Mouse (Mus musculus): Measurements from ENCODE around the gene Adh6b. TPM values are rescaled to one million over a fixed set of nuclear protein-coding genes. Genes with fewer than 3 reads are reported as not detected.
"Not testable (repeated sequence)": the region's sequence is repeated elsewhere in the genome, so short reads cannot be mapped to it uniquely, and the experiment has no call there.

The Adh6b gene
- polyA plus RNA-seq, 1 experiment from 2014 or later: 0.43 TPM

DNA sequence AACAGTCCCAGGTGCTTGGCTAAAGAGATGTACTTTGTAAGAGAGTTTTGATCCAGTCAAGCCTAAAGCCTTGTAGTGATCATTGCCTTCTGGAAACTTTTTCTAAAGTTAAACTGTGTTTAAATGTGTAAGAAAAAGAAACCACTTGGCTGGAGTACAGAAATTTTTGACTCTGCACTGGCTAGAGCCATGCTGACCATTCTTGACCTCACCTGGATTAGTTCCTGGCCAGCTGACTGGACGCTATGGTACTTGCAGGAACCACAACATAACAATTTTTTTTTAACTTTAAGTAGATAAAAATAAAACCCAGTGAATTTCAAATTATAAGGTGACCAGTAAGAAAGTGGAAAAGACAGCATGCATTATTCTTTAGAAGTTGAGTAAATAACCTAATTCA is 28.0 kb downstream of the Adh6b start:
- no peak overlapping the region for H3K4me3 ChIP-seq (replicated peaks)
- no peak overlapping the region for H3K4me2 ChIP-seq
- H3K27me3 ChIP-seq: no peaks in the 10 kb centered on the region
- no peaks in the 10 kb centered on the region for H3K36me3 ChIP-seq
- H3K4me1 ChIP-seq: no peaks in the 10 kb centered on the region
- H3K27ac ChIP-seq: no peak overlapping the region
- no peaks in the 10 kb centered on the region for H3K9me3 ChIP-seq (replicated peaks)
- no peak overlapping the region for H3K9ac ChIP-seq
- no peak for ATAC-seq (replicated peaks; ENCODE audit: low FRiP score)
- WGBS: 75% methylated on average over 1 of the region's 1 CpGs

DNA sequence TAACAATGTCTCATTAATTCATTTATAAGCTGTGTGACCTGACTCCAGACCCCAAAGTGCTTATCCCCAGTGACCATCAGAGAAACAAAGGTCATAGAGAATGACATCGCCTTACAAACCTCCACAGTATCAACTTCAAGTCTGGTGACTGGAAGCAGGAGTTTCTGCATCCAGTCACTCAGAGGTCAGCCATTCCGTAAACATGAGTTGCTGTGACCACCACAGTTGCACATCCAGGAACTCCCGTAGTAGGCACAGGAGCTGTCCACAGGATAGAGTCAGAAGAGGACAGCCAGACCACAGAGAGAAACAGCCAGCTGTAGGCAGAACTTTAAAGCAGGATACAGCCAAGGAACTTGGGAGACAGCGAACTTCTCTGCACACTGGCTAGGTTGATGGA is 28.7 kb downstream of the Adh6b start:
- not testable (repeated sequence) for H3K4me2 ChIP-seq; H3K27ac ChIP-seq; H3K4me1 ChIP-seq; ATAC-seq (replicated peaks; ENCODE audit: low FRiP score); H3K27me3 ChIP-seq; H3K9me3 ChIP-seq (replicated peaks); H3K9ac ChIP-seq; H3K36me3 ChIP-seq; H3K4me3 ChIP-seq (replicated peaks)
- 61% methylated on average over 4 of the region's 4 CpGs for WGBS

DNA sequence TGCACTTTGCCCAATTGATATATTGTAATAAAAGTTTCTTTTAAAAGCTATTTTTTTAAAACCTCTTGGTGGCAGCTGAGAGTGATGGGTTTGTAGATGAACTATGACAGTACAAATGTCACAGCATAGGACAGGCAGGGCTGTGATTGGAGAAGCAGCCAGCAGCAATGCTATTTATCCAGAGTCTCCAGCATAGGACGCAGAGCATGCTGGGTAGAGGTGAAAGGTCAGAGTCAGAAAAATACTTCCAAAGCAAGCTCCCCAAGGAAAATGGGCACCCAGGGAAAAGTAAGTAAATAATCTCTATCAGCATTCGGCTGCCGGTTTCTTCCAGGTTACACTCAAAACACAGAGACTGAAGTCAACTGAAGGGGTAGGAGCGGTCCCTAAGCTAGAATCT is 32.3 kb downstream of the Adh6b start:
- no peaks in the 10 kb centered on the region for H3K9me3 ChIP-seq (replicated peaks)
- H3K27ac ChIP-seq: no peak overlapping the region
- H3K36me3 ChIP-seq: no peaks in the 10 kb centered on the region
- no peak overlapping the region for H3K4me3 ChIP-seq (replicated peaks)
- 59% methylated on average over 4 of the region's 4 CpGs for WGBS
- no peaks in the 10 kb centered on the region for H3K27me3 ChIP-seq
- H3K4me1 ChIP-seq: no peaks in the 10 kb centered on the region
- no peak overlapping the region for H3K9ac ChIP-seq
- ATAC-seq (replicated peaks; ENCODE audit: low FRiP score): no peak
- H3K4me2 ChIP-seq: no peak overlapping the region

DNA sequence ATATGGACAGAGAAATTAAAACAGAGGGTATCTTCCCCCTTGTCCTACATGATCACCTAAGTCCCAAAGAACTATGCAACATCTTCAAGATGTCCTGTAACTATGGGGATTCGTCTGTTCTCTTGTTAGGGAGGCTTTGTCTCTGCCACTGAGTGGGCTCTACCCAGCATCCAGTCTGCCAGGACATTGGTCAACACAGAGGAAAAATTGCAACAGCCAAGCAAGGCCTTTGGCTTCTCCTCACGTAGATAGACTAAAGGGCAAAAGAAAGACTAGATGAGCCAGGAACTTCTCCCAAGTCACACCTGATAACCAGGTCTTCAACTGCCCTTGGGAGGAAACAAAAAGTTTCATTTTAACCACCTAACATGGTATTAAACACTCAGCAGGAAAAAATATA is 33.6 kb downstream of the Adh6b start:
- H3K27ac ChIP-seq: no peak overlapping the region
- no peaks in the 10 kb centered on the region for H3K4me1 ChIP-seq
- no peak overlapping the region for H3K9ac ChIP-seq
- no peak for ATAC-seq (replicated peaks; ENCODE audit: low FRiP score)
- H3K27me3 ChIP-seq: no peaks in the 10 kb centered on the region
- 84% methylated on average over 2 of the region's 2 CpGs for WGBS
- no peaks in the 10 kb centered on the region for H3K36me3 ChIP-seq
- H3K9me3 ChIP-seq (replicated peaks): no peaks in the 10 kb centered on the region
- H3K4me2 ChIP-seq: no peak overlapping the region
- H3K4me3 ChIP-seq (replicated peaks): no peak overlapping the region

DNA sequence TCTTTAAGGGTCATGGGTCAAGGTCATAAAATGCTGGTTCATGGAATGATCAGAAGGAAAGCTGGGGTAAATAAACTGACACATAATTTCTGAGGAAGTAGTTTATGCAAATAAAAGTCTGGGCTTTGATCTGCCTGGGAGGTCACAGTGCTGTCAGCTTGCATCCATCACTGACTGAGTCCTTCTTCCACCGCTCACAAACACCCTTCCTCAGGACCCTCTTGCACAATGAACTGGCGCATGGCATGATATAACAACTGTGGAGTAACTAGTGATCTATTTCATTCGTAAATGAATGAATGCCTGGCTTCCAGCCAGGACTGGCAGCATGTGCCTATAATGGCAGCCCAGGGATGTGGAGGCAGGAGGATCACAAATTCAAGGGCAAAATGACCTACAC is 39.6 kb downstream of the Adh6b start:
- Histone ChIP-seq H3K4me1 (0 out of 2 replicates have a peak, but pooled peaks cover 4% of the 10 kb centered on the region), H3K27ac (no peak overlapping the region), H3K4me3 (replicated peaks) (no peak overlapping the region), H3K9ac (no peak overlapping the region), H3K36me3 (no peaks in the 10 kb centered on the region), H3K4me2 (no peak overlapping the region), H3K9me3 (replicated peaks) (no peaks in the 10 kb centered on the region), H3K27me3 (no peaks in the 10 kb centered on the region)
- 0 out of 2 replicates have a peak, but pooled peaks have one; percentile 62 for ATAC-seq (replicated peaks; ENCODE audit: low FRiP score)
- WGBS: 15% methylated on average over 3 of the region's 3 CpGs

DNA sequence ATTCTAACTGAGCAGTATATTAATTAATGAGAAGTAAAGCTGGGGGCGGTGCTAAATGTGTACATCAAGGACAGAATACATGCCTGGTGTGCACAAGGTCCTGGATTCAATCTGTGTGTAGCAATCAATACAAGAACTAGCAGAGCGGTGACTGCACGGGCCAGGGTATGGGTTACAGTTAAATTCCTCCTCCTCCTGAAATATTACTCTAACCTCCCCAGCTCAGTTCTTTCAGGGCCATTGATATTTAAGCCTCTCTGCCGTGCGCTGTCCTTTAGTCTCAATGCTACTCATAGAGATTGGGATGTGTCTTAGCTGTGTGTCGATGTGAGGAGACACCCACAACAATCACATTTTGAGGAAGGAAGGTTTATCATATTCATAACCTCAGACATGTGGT is 45.6 kb downstream of the Adh6b start:
- 0 out of 2 replicates have a peak, but pooled peaks have one; percentile 29 for ATAC-seq (replicated peaks; ENCODE audit: low FRiP score)

DNA sequence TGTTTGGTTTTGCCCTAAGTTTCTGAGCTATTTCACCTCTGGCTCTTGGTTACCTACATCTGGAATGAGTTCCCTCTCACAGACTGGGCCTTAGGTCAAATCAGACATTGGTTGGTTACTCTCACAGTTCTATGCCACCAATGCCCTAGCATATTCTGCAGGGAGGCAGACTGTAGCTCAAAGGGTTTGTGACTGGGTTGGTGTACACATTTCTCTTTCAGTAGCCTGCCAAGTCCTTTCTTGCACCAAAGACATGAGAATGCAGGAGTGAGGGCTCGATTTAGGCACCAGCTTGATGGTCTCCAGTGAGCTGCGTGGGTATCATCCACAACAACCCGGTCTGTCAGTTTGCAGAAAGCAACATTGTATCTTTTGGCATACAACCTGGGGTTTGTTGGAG is 63.3 kb downstream of the Adh6b start:
- Histone ChIP-seq H3K36me3 (no peaks in the 10 kb centered on the region), H3K9ac (no peak overlapping the region), H3K4me2 (no peak overlapping the region), H3K27me3 (no peaks in the 10 kb centered on the region), H3K4me1 (peaks cover 7% of the 10 kb centered on the region; the same call in 1 of the 2 replicates), H3K27ac (no peak overlapping the region; the same call in 1 of the 2 replicates), H3K4me3 (replicated peaks) (no peak overlapping the region), H3K9me3 (replicated peaks) (no peaks in the 10 kb centered on the region)
- ATAC-seq (replicated peaks; ENCODE audit: low FRiP score): no peak
- WGBS: 73% methylated on average over 3 of the region's 3 CpGs

More for the DNA sequence above, 45.6 kb downstream of the Adh6b start:
- no peaks in the 10 kb centered on the region for H3K9me3 ChIP-seq (replicated peaks)
- no peak overlapping the region for H3K27ac ChIP-seq
- no peak overlapping the region for H3K4me3 ChIP-seq (replicated peaks)
- no peaks in the 10 kb centered on the region for H3K4me1 ChIP-seq
- H3K36me3 ChIP-seq: no peaks in the 10 kb centered on the region
- WGBS: 72% methylated on average over 6 of the region's 6 CpGs
- no peak overlapping the region for H3K4me2 ChIP-seq
- no peaks in the 10 kb centered on the region for H3K27me3 ChIP-seq
- H3K9ac ChIP-seq: no peak overlapping the region

DNA sequence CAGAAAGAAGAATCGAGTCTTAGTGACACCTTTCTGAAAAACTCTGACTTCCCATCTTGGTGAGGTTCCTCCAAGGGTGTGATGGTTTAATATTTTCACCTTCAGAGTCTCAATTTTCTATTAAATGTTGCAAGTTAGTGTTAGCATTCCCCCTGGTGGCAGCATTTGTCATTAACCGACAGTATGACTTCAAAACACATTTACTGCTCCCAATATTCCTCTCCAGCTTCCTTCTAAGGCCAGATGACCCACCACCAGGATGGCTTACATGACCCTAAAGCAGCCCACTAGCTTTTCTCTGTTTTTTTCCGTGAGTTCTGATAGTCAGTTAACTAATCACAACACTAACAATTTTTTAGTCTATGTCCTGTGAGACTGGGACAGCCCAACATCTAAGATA is 63.8 kb downstream of the Adh6b start:
- Histone ChIP-seq H3K27ac (0 out of 2 replicates have a peak overlapping the region, but pooled peaks have one; percentile 22), H3K36me3 (no peaks in the 10 kb centered on the region), H3K4me1 (peaks cover 7% of the 10 kb centered on the region; the same call in 1 of the 2 replicates), H3K4me2 (no peak overlapping the region), H3K27me3 (no peaks in the 10 kb centered on the region), H3K9ac (no peak overlapping the region), H3K4me3 (replicated peaks) (no peak overlapping the region), H3K9me3 (replicated peaks) (no peaks in the 10 kb centered on the region)
- ATAC-seq (replicated peaks; ENCODE audit: low FRiP score): no peak
- 47% methylated on average over 3 of the region's 3 CpGs for WGBS

DNA sequence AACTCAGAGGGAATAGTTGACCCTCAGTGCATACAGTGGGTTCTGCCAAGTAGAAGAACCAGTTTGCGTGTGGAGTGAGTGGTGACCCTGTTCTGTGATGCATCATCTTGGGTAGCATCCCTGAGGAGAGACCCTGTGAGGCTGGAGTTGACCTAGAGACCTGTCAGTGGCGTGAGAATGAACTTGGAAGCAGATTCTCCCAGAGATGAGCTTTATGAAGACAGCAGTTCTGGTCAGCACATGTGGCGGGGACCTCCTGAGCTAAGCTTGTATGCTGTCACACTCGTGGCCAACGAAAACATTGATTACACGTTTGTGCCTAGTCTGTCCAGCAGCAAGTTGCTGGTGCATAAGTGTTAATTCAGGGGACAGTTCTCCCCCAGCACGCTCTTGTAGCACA is 64.3 kb downstream of the Adh6b start:
- H3K27ac ChIP-seq: 0 out of 2 replicates have a peak overlapping the region, but pooled peaks have one; percentile 22
- no peaks in the 10 kb centered on the region for H3K9me3 ChIP-seq (replicated peaks)
- peaks cover 7% of the 10 kb centered on the region; the same call in 1 of the 2 replicates for H3K4me1 ChIP-seq
- no peaks in the 10 kb centered on the region for H3K36me3 ChIP-seq
- no peaks in the 10 kb centered on the region for H3K27me3 ChIP-seq
- WGBS: 67% methylated on average over 7 of the region's 7 CpGs
- no peak; the same call in 1 of the 2 replicates for ATAC-seq (replicated peaks; ENCODE audit: low FRiP score)
- H3K9ac ChIP-seq: no peak overlapping the region
- no peak overlapping the region for H3K4me2 ChIP-seq
- H3K4me3 ChIP-seq (replicated peaks): no peak overlapping the region

DNA sequence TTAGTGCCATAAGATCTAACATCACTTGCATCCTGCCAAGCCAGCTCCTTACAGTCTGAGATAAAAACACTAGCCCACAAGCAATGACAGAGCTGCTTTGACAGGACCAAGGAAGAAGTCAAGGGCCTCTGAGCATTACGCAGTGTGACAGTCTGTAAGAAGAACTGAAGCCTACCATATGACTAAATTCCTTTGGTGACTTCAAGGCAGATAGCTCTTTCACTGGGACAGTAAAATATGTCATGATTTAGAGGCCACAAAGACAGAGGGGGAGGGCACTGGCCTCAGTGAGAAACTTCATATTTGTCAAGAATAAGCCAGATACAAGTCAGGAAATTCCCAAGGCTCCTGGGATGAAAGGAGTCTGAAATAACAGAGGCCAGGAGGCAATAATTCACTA is 66.3 kb downstream of the Adh6b start:
- Histone ChIP-seq H3K4me1 (peaks cover 15% of the 10 kb centered on the region), H3K4me3 (replicated peaks) (no peak overlapping the region), H3K4me2 (no peak overlapping the region), H3K9me3 (replicated peaks) (no peaks in the 10 kb centered on the region), H3K9ac (no peak overlapping the region), H3K27ac (peak overlapping the region; percentile 38), H3K36me3 (no peaks in the 10 kb centered on the region), H3K27me3 (no peaks in the 10 kb centered on the region)
- ATAC-seq (replicated peaks; ENCODE audit: low FRiP score): peak; percentile 78
- 42% methylated on average over 1 of the region's 1 CpGs for WGBS

Other genes starting within 250 kb of the Adh6b start
- gene Trmt10a, start 198.3 kb upstream of the Adh6b start, polyA plus RNA-seq (2015; fragmentation: Nextera tagmentation; extraction: Ambion mirVana): 14.0 and 14.2 TPM in 2 replicates
- 8.4 and 9.6 TPM in 2 replicates for gene Mttp, start 196.8 kb upstream of the Adh6b start, polyA plus RNA-seq (2015; fragmentation: Nextera tagmentation; extraction: Ambion mirVana)
- gene 4930579F01Rik, start 147.9 kb upstream of the Adh6b start, polyA plus RNA-seq (2015; fragmentation: Nextera tagmentation; extraction: Ambion mirVana): 0.09 and 0.19 TPM in 2 replicates
- 0.74 and 0.91 TPM in 2 replicates for gene Adh7, start 124.0 kb upstream of the Adh6b start, polyA plus RNA-seq (2015; fragmentation: Nextera tagmentation; extraction: Ambion mirVana)
- 43.5 and 86.9 TPM in 2 replicates for gene Adh1, start 80.8 kb upstream of the Adh6b start, polyA plus RNA-seq (2015; fragmentation: Nextera tagmentation; extraction: Ambion mirVana)
- 0.28 TPM in 1 of 2 replicates, not detected in the other for gene Adh6a, start 28.5 kb upstream of the Adh6b start, polyA plus RNA-seq (2015; fragmentation: Nextera tagmentation; extraction: Ambion mirVana)
- 0.23 TPM in 1 of 2 replicates, not detected in the other for gene Adh4, start 73.7 kb downstream of the Adh6b start, polyA plus RNA-seq (2015; fragmentation: Nextera tagmentation; extraction: Ambion mirVana)
- gene Adh5, start 101.3 kb downstream of the Adh6b start, polyA plus RNA-seq (2015; fragmentation: Nextera tagmentation; extraction: Ambion mirVana): 236 and 242 TPM in 2 replicates
- gene Metap1, start 147.7 kb downstream of the Adh6b start, polyA plus RNA-seq (2015; fragmentation: Nextera tagmentation; extraction: Ambion mirVana): 46.1 and 47.3 TPM in 2 replicates
- 356 and 375 TPM in 2 replicates for gene Eif4e, start 184.4 kb downstream of the Adh6b start, polyA plus RNA-seq (2015; fragmentation: Nextera tagmentation; extraction: Ambion mirVana)

All from kidney, embryonic 15.5 days (tissue).